Mouse (Mus musculus) neural tube, embryonic 14.5 days (tissue): Measurements from ENCODE around the gene Gadd45gip1. TPM values are rescaled to one million over a fixed set of nuclear protein-coding genes. Genes with fewer than 3 reads are reported as not detected.
"Not testable (repeated sequence)": the region's sequence is repeated elsewhere in the genome, so short reads cannot be mapped to it uniquely, and the experiment has no call there.

Experiments used
- ATAC-seq: fragments of 200-750 bp; cut with Nextera tagmentation; 2 replicates; pipeline ENCODE4 v1.8.0; 2017; ENCODE audit warnings: low read depth, mild to moderate bottlenecking, moderate TSS enrichment, moderate library complexity
- H3K27ac ChIP-seq: fragments of 300-500 bp; sonication (generic); 2 replicates; pipeline ENCODE4 v1.5.1; 2014; ENCODE audit warnings: low read depth, mild to moderate bottlenecking, control low read depth, low read length, moderate library complexity, mixed read lengths
- H3K27me3 ChIP-seq: fragments of 300-500 bp; sonication (generic); 2 replicates; pipeline ENCODE4 v1.6.1; 2014; ENCODE audit warnings: low read length; ENCODE audit not compliant: control insufficient read depth, insufficient read depth
- H3K36me3 ChIP-seq: fragments of 300-500 bp; sonication (generic); 2 replicates; pipeline ENCODE4 v1.6.1; 2014; ENCODE audit warnings: low read length, mixed read lengths; ENCODE audit not compliant: control insufficient read depth, insufficient read depth
- H3K4me1 ChIP-seq: fragments of 300-500 bp; sonication (generic); 2 replicates; pipeline ENCODE4 v1.6.1; 2014; ENCODE audit warnings: low read length; ENCODE audit not compliant: control insufficient read depth, insufficient read depth
- H3K4me2 ChIP-seq: fragments of 300-500 bp; sonication (generic); 2 replicates; pipeline ENCODE4 v1.6.1; 2014; ENCODE audit warnings: mild to moderate bottlenecking, low read depth, low read length, control low read depth
- H3K4me3 ChIP-seq: fragments of 300-500 bp; sonication (generic); 2 replicates; pipeline ENCODE4 v1.5.1; 2014; ENCODE audit warnings: low read depth, low read length, control low read depth, mixed read lengths
- H3K9ac ChIP-seq: fragments of 300-500 bp; sonication (generic); replicated peaks from 2 replicates; pipeline ENCODE4 v1.6.1; 2014; ENCODE audit warnings: low read depth, mild to moderate bottlenecking, control low read depth, low read length, mixed read lengths
- H3K9me3 ChIP-seq: fragments of 300-500 bp; sonication (generic); 2 replicates; pipeline ENCODE4 v1.6.1; 2016; ENCODE audit warnings: low read length; ENCODE audit not compliant: control insufficient read depth
- WGBS: fragments of 180-500 bp; shearing (Covaris S2); extraction: QIAGEN DNeasy Blood & Tissue Kit; methylation state at CpG from one replicate; pipeline ENCODE4 v1.1.7; 2014; 5-methylcytosine and 5-hydroxymethylcytosine counted together
- polyA plus RNA-seq: library from polyadenylated mRNA; unstranded; fragments of >200 nt; fragmentation: Nextera tagmentation; extraction: Ambion mirVana; gene quantifications from 2 replicates; pipeline ENCODE4 v1.2.1, GENCODE M21; 2014

Gadd45gip1 gene
- polyA plus RNA-seq, 1 experiment from 2014 or later: 39.8 TPM

- no peaks in the 10 kb centered on the region for H3K36me3 ChIP-seq
- 63% methylated on average over 11 of the region's 11 CpGs for WGBS
- peaks cover 15% of the 10 kb centered on the region for H3K4me1 ChIP-seq
- H3K4me2 ChIP-seq: no peak overlapping the region
- no peaks in the 10 kb centered on the region for H3K9me3 ChIP-seq
- no peaks in the 10 kb centered on the region; the same call in 1 of the 2 replicates for H3K27me3 ChIP-seq
- H3K9ac ChIP-seq: no peak overlapping the region
- H3K4me3 ChIP-seq: no peak overlapping the region
- ATAC-seq: peak; percentile 21
- peak overlapping the region; percentile 71; the same call in 1 of the 2 replicates for H3K27ac ChIP-seq
These were observed 17.1 kb upstream of the Gadd45gip1 start for GRCm38 (mm10) chr8:84814240-84814554.

- no peak overlapping the region for H3K4me3 ChIP-seq
- WGBS: 31% methylated on average over 17 of the region's 19 CpGs
- H3K9me3 ChIP-seq: no peaks in the 10 kb centered on the region
- ATAC-seq: peak; percentile 35
- peak overlapping the region; percentile 71 for H3K27ac ChIP-seq
- peaks cover 15% of the 10 kb centered on the region for H3K4me1 ChIP-seq
- 0 out of 2 replicates have a peak overlapping the region, but pooled peaks have one; percentile 16 for H3K9ac ChIP-seq
- no peaks in the 10 kb centered on the region for H3K36me3 ChIP-seq
- no peaks in the 10 kb centered on the region; the same call in 1 of the 2 replicates for H3K27me3 ChIP-seq
- no peak overlapping the region for H3K4me2 ChIP-seq
These were observed 16.5 kb upstream of the Gadd45gip1 start for GRCm38 (mm10) chr8:84814555-84815441.

GRCm38 (mm10) chr8:84815547-84815946 is 15.8 kb upstream of the Gadd45gip1 start:
- Histone ChIP-seq H3K27me3 (no peaks in the 10 kb centered on the region; the same call in 1 of the 2 replicates), H3K4me3 (no peak overlapping the region), H3K4me2 (no peak overlapping the region), H3K27ac (peak overlapping the region; percentile 71), H3K9ac (0 out of 2 replicates have a peak overlapping the region, but pooled peaks have one; percentile 11), H3K9me3 (no peaks in the 10 kb centered on the region), H3K36me3 (no peaks in the 10 kb centered on the region), H3K4me1 (peaks cover 15% of the 10 kb centered on the region)
- WGBS: 9% methylated on average over 9 of the region's 9 CpGs
- ATAC-seq: peak; percentile 45

- Histone ChIP-seq H3K4me3 (no peak overlapping the region), H3K9me3 (no peaks in the 10 kb centered on the region), H3K4me1 (peaks cover 15% of the 10 kb centered on the region), H3K27ac (no peak overlapping the region; the same call in 1 of the 2 replicates), H3K4me2 (no peak overlapping the region), H3K27me3 (no peaks in the 10 kb centered on the region; the same call in 1 of the 2 replicates), H3K9ac (no peak overlapping the region), H3K36me3 (no peaks in the 10 kb centered on the region)
- ATAC-seq: no peak
- WGBS: 79% methylated on average over 17 of the region's 17 CpGs
These were observed 15.2 kb upstream of the Gadd45gip1 start for GRCm38 (mm10) chr8:84816117-84816516.

GRCm38 (mm10) chr8:84822723-84823122 is 8.6 kb upstream of the Gadd45gip1 start, which contains the start of gene Dand5:
Dand5 (minus strand) TSS chr8:84822823.
- no peak within 1 kb of the TSS for H3K27ac ChIP-seq
- no peak for ATAC-seq
- no peaks in the 10 kb centered on the region for H3K27me3 ChIP-seq
- H3K9me3 ChIP-seq: no peaks in the 10 kb centered on the region
- 27% methylated on average over 3 of the region's 3 CpGs for WGBS
- H3K4me3 ChIP-seq: peak within 1 kb of the TSS; percentile 11
- 0 out of 2 replicates have a peak within 1 kb of the TSS, but pooled peaks have one; percentile 2 for H3K9ac ChIP-seq
- no peaks in the 10 kb centered on the region for H3K36me3 ChIP-seq
- H3K4me2 ChIP-seq: peak within 1 kb of the TSS; percentile 47
- no peaks in the 10 kb centered on the region for H3K4me1 ChIP-seq

- 2% methylated on average over 18 of the region's 18 CpGs for WGBS
- ATAC-seq: peak; percentile 91
These were observed 7.7 kb upstream of the Gadd45gip1 start for GRCm38 (mm10) chr8:84823653-84824052.

GRCm38 (mm10) chr8:84825636-84826035 is 5.7 kb upstream of the Gadd45gip1 start:
- 80% methylated on average over 4 of the region's 4 CpGs for WGBS
- Histone ChIP-seq H3K9me3 (no peaks in the 10 kb centered on the region), H3K36me3 (no peaks in the 10 kb centered on the region), H3K4me3 (no peak overlapping the region), H3K27ac (no peak overlapping the region), H3K4me1 (no peaks in the 10 kb centered on the region), H3K27me3 (no peaks in the 10 kb centered on the region), H3K4me2 (no peak overlapping the region), H3K9ac (no peak overlapping the region)
- ATAC-seq: no peak

More at GRCm38 (mm10) chr8:84823653-84824052, 7.7 kb upstream of the Gadd45gip1 start:
- H3K27ac ChIP-seq: no peak overlapping the region
- H3K4me2 ChIP-seq: peak overlapping the region; percentile 47
- H3K4me1 ChIP-seq: no peaks in the 10 kb centered on the region
- H3K9ac ChIP-seq: 0 out of 2 replicates have a peak overlapping the region, but pooled peaks have one; percentile 2
- no peaks in the 10 kb centered on the region for H3K9me3 ChIP-seq
- H3K4me3 ChIP-seq: peak overlapping the region; percentile 11
- no peaks in the 10 kb centered on the region for H3K27me3 ChIP-seq
- no peaks in the 10 kb centered on the region for H3K36me3 ChIP-seq

GRCm38 (mm10) chr8:84826518-84826917 is 4.8 kb upstream of the Gadd45gip1 start:
- H3K27me3 ChIP-seq, H3K9ac ChIP-seq, ATAC-seq, H3K9me3 ChIP-seq, H3K4me3 ChIP-seq, H3K4me1 ChIP-seq, H3K4me2 ChIP-seq, H3K36me3 ChIP-seq, H3K27ac ChIP-seq: not testable (repeated sequence)
- WGBS: 92% methylated on average over 2 of the region's 2 CpGs
